Mouse (Mus musculus): Measurements from ENCODE around the gene Mon1a. TPM values are rescaled to one million over a fixed set of nuclear protein-coding genes. Genes with fewer than 3 reads are reported as not detected.
A peak's percentile ranks its signal among the peaks of the same experiment; 100 is the strongest.

The Mon1a gene
- polyA plus RNA-seq, 2 experiments: 12.3 to 20.0 TPM

GRCm38 (mm10) chr9:107914764-107915420 lies 26.9 kb downstream of the Mon1a start:
- 64% methylated on average over 16 of the region's 16 CpGs for WGBS

GRCm38 (mm10) chr9:107917895-107918608 lies 30.1 kb downstream of the Mon1a start:
- Histone ChIP-seq H3K4me2 (replicated peaks; ENCODE audit: low read depth, low read length, severe bottlenecking) (no peak overlapping the region; the same call in 1 of the 2 replicates), H3K27me3 (ENCODE audit: control insufficient read depth, insufficient read depth, low read length) (no peaks in the 10 kb centered on the region), H3K4me3 (replicated peaks; ENCODE audit: low read length) (no peak overlapping the region), H3K27ac (replicated peaks; ENCODE audit: low read depth, low read length) (no peak overlapping the region), H3K36me3 (ENCODE audit: control insufficient read depth, insufficient read depth, low read length) (0 out of 2 replicates have a peak, but pooled peaks cover 4% of the 10 kb centered on the region), H3K4me1 (ENCODE audit: control insufficient read depth, insufficient read depth, low read length) (0 out of 2 replicates have a peak, but pooled peaks cover 5% of the 10 kb centered on the region), H3K9ac (ENCODE audit: low read depth, low read length, severe bottlenecking) (peak overlapping the region; percentile 29; the same call in 1 of the 2 replicates), H3K9me3 (ENCODE audit: control insufficient read depth, low read length) (no peaks in the 10 kb centered on the region)
- no peak for TF ChIP-seq POLR2A (IDR thresholded peaks at IDR 0.05; ENCODE audit: borderline replicate concordance, extremely low read depth, insufficient read depth, insufficient read length)
- 33% methylated on average over 13 of the region's 13 CpGs for WGBS
- peak; percentile 60 for DNase-seq (ENCODE audit: low spot score)
- ATAC-seq (ENCODE audit: low FRiP score, low read depth): peak; percentile 47; the same call in 1 of the 2 replicates

More at GRCm38 (mm10) chr9:107914764-107915420, 26.9 kb downstream of the Mon1a start:
- Histone ChIP-seq H3K4me1 (ENCODE audit: control insufficient read depth, insufficient read depth, low read length) (peaks cover 5% of the 10 kb centered on the region; the same call in 1 of the 2 replicates), H3K27me3 (ENCODE audit: control insufficient read depth, insufficient read depth, low read length) (no peaks in the 10 kb centered on the region), H3K9ac (ENCODE audit: low read depth, low read length, severe bottlenecking) (no peak overlapping the region), H3K9me3 (ENCODE audit: control insufficient read depth, low read length) (no peaks in the 10 kb centered on the region), H3K27ac (replicated peaks; ENCODE audit: low read depth, low read length) (no peak overlapping the region), H3K4me3 (replicated peaks; ENCODE audit: low read length) (no peak overlapping the region), H3K36me3 (ENCODE audit: control insufficient read depth, insufficient read depth, low read length) (0 out of 2 replicates have a peak, but pooled peaks cover 4% of the 10 kb centered on the region), H3K4me2 (replicated peaks; ENCODE audit: low read depth, low read length, severe bottlenecking) (no peak overlapping the region)
- no peak for TF ChIP-seq POLR2A (IDR thresholded peaks at IDR 0.05; ENCODE audit: borderline replicate concordance, extremely low read depth, insufficient read depth, insufficient read length)
- no peak for DNase-seq (ENCODE audit: low spot score)
- ATAC-seq (ENCODE audit: low FRiP score, low read depth): no peak

- no peak overlapping the region for H3K4me3 ChIP-seq (replicated peaks; ENCODE audit: low read length)
- H3K4me1 ChIP-seq (ENCODE audit: control insufficient read depth, insufficient read depth, low read length): 0 out of 2 replicates have a peak, but pooled peaks cover 8% of the 10 kb centered on the region
- H3K36me3 ChIP-seq (ENCODE audit: control insufficient read depth, insufficient read depth, low read length): 0 out of 2 replicates have a peak, but pooled peaks cover 4% of the 10 kb centered on the region
- no peaks in the 10 kb centered on the region for H3K9me3 ChIP-seq (ENCODE audit: control insufficient read depth, low read length)
- no peak overlapping the region for H3K9ac ChIP-seq (ENCODE audit: low read depth, low read length, severe bottlenecking)
- no peak for ATAC-seq (ENCODE audit: low FRiP score, low read depth)
- H3K27ac ChIP-seq (replicated peaks; ENCODE audit: low read depth, low read length): no peak overlapping the region
- no peak for TF ChIP-seq POLR2A (IDR thresholded peaks at IDR 0.05; ENCODE audit: borderline replicate concordance, extremely low read depth, insufficient read depth, insufficient read length)
- no peaks in the 10 kb centered on the region for H3K27me3 ChIP-seq (ENCODE audit: control insufficient read depth, insufficient read depth, low read length)
- WGBS: 75% methylated on average over 6 of the region's 6 CpGs
- no peak for DNase-seq (ENCODE audit: low spot score)
- H3K4me2 ChIP-seq (replicated peaks; ENCODE audit: low read depth, low read length, severe bottlenecking): no peak overlapping the region
Measured at GRCm38 (mm10) chr9:107918884-107919283, 30.9 kb downstream of the Mon1a start.

- Histone ChIP-seq H3K9ac (ENCODE audit: low read depth, low read length, severe bottlenecking) (no peak overlapping the region), H3K9me3 (ENCODE audit: control insufficient read depth, low read length) (no peaks in the 10 kb centered on the region), H3K27me3 (ENCODE audit: control insufficient read depth, insufficient read depth, low read length) (no peaks in the 10 kb centered on the region), H3K4me2 (replicated peaks; ENCODE audit: low read depth, low read length, severe bottlenecking) (no peak overlapping the region), H3K4me3 (replicated peaks; ENCODE audit: low read length) (no peak overlapping the region), H3K4me1 (ENCODE audit: control insufficient read depth, insufficient read depth, low read length) (0 out of 2 replicates have a peak, but pooled peaks cover 9% of the 10 kb centered on the region), H3K36me3 (ENCODE audit: control insufficient read depth, insufficient read depth, low read length) (0 out of 2 replicates have a peak, but pooled peaks cover under 1% of the 10 kb centered on the region), H3K27ac (replicated peaks; ENCODE audit: low read depth, low read length) (no peak overlapping the region)
- TF ChIP-seq POLR2A (IDR thresholded peaks at IDR 0.05; ENCODE audit: borderline replicate concordance, extremely low read depth, insufficient read depth, insufficient read length): no peak
- DNase-seq (ENCODE audit: low spot score): no peak
- 90% methylated on average over 5 of the region's 5 CpGs for WGBS
- ATAC-seq (ENCODE audit: low FRiP score, low read depth): no peak
Measured at GRCm38 (mm10) chr9:107919441-107919840, 31.5 kb downstream of the Mon1a start.

GRCm38 (mm10) chr9:107923021-107923420 lies 35.1 kb downstream of the Mon1a start:
- H3K27me3 ChIP-seq (ENCODE audit: control insufficient read depth, insufficient read depth, low read length): no peaks in the 10 kb centered on the region
- no peaks in the 10 kb centered on the region for H3K36me3 ChIP-seq (ENCODE audit: control insufficient read depth, insufficient read depth, low read length)
- TF ChIP-seq POLR2A (IDR thresholded peaks at IDR 0.05; ENCODE audit: borderline replicate concordance, extremely low read depth, insufficient read depth, insufficient read length): no peak
- no peaks in the 10 kb centered on the region for H3K9me3 ChIP-seq (ENCODE audit: control insufficient read depth, low read length)
- 0 out of 2 replicates have a peak, but pooled peaks cover 9% of the 10 kb centered on the region for H3K4me1 ChIP-seq (ENCODE audit: control insufficient read depth, insufficient read depth, low read length)
- H3K27ac ChIP-seq (replicated peaks; ENCODE audit: low read depth, low read length): no peak overlapping the region
- DNase-seq (ENCODE audit: low spot score) (no peak), ATAC-seq (ENCODE audit: low FRiP score, low read depth) (no peak)
- 32% methylated on average over 7 of the region's 7 CpGs for WGBS
- no peak overlapping the region for H3K4me3 ChIP-seq (replicated peaks; ENCODE audit: low read length)
- no peak overlapping the region for H3K4me2 ChIP-seq (replicated peaks; ENCODE audit: low read depth, low read length, severe bottlenecking)
- no peak overlapping the region for H3K9ac ChIP-seq (ENCODE audit: low read depth, low read length, severe bottlenecking)
